Mouse (Mus musculus): ENCODE measurements around the gene Wipi2.

- TF ChIP-seq GATA1 (IDR thresholded peaks at IDR 0.05; ENCODE audit: borderline replicate concordance, low read length) (no peak), CTCF (IDR thresholded peaks at IDR 0.05; ENCODE audit: low read depth, low read length) (no peak)
Observed at GRCm38 (mm10) chr5:142703569-142703968, 76.1 kb downstream of the Wipi2 start.
